In the genomic region with DNA sequence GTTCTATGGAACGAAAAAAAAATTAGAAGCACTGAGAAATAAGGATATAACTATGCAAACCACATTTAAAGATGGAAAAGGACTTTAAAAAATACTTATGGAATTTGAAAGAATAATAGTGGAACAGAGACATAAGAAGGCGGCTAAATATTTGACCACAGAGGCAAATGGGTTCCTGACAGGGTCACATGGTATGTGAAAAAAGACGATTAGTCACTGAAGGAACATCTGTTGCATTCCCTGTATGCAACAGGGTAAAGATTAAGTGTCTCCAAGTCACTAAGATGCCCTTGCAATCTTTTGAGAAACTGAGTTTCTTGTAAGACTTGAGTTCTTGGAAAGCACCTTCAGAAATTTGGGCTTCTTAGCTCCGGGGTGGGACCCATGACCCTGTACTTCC, we compare ENCODE assay signal across 15 mouse cellular contexts. TPM values are rescaled to one million over a fixed set of nuclear protein-coding genes. Genes with fewer than 3 reads are reported as not detected.
"Had no signal": no experiment of that assay in that cellular context is flagged by ENCODE, and none has a peak within 500 bp of the region (broad histone marks: within the 10 kb centered on the region; RNA-seq: fewer than 3 reads in every experiment).

No protein-coding gene starts in this region.

- H3K27me3 ChIP-seq: liver, embryonic 13.5 days; midbrain, embryonic 12.5 days; midbrain, embryonic 15.5 days; neural tube, embryonic 13.5 days had no signal

- ATAC-seq: midbrain, embryonic 15.5 days had no signal

- H3K36me3 ChIP-seq: liver, embryonic 13.5 days; midbrain, embryonic 12.5 days; midbrain, embryonic 15.5 days; neural tube, embryonic 13.5 days had no signal

- H3K4me3 ChIP-seq: left cerebral cortex, adult 2 months; liver, embryonic 13.5 days; midbrain, embryonic 12.5 days; midbrain, embryonic 15.5 days; neural tube, embryonic 13.5 days had no signal

- H3K9ac ChIP-seq: liver, embryonic 13.5 days; midbrain, embryonic 12.5 days; midbrain, embryonic 15.5 days; neural tube, embryonic 13.5 days had no signal

- H3K4me1 ChIP-seq: liver, embryonic 13.5 days; midbrain, embryonic 12.5 days; midbrain, embryonic 15.5 days; neural tube, embryonic 13.5 days had no signal

- H3K4me2 ChIP-seq: liver, embryonic 13.5 days; midbrain, embryonic 12.5 days; midbrain, embryonic 15.5 days; neural tube, embryonic 13.5 days had no signal

- H3K9me3 ChIP-seq: liver, embryonic 13.5 days; midbrain, embryonic 12.5 days; midbrain, embryonic 15.5 days; neural tube, embryonic 13.5 days had no signal

- DNase-seq: kidney, postnatal 14 days; kidney, postnatal 4 days; layer of hippocampus, adult 9-11 months; layer of hippocampus, postnatal 36 days; liver, embryonic 13.5 days; lung, adult 2 months; lung, postnatal 14 days; retina, postnatal 1 day; thymus, adult 18-20 months; thymus, postnatal 36 days had no signal

- H3K27ac ChIP-seq: left cerebral cortex, adult 2 months; liver, embryonic 13.5 days; macrophage; midbrain, embryonic 12.5 days; midbrain, embryonic 15.5 days; neural tube, embryonic 13.5 days had no signal

RNA-seq across cellular contexts. Expression of gene Kcnj15, which starts 27.7 kb away (rescaled TPM):
- polyA plus RNA-seq: macrophage had no signal
